Mouse (Mus musculus): ENCODE measurements around the gene Troap. TPM values are rescaled to one million over a fixed set of nuclear protein-coding genes. Genes with fewer than 3 reads are reported as not detected.

The Troap gene
- total and polyA plus RNA-seq, 3 experiments, result 25.8 to 70.2 TPM; not detected in 1

DNA sequence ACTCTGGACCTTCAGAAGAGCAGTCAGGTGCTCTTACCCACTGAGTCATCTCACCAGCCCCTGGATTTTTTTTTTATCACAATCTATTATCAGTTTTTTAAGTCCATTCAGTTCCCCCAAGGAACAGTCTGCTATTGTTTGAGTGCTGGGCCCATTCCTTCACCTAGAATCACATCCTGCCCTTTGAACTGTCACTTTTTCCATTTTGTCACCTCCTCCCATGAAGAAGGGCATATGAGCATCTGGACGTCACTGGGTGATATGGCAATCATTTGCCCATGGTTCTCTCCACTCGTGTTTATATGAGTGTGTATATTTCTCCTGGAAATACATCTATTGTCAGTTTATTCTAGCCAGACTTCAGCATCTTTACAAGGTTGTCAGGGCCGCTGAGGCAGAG lies 33.5 kb downstream of the Troap start:
- DNase-seq (ENCODE audit: low read depth, low spot score), result no peak
- Histone ChIP-seq H3K36me3 (ENCODE audit: control insufficient read depth in 1 of 2, insufficient read depth in 2 of 2, low read length in 2 of 2) (peaks cover 0 to under 1% of the 10 kb centered on the region in 2 experiments; a peak in 1 of 4 replicates), H3K79me2 (ENCODE audit: control insufficient read depth, insufficient read depth, low read length, poor library complexity) (no peaks in the 10 kb centered on the region), H3K9ac (ENCODE audit: control insufficient read depth, low read depth, low read length, poor library complexity, severe bottlenecking) (no peak overlapping the region), H3K9me3 (replicated peaks; ENCODE audit: insufficient read depth, low read length) (no peaks in the 10 kb centered on the region), H3K27ac (ENCODE audit: control insufficient read depth, low read depth, low read length) (no peak overlapping the region), H3K4me1 (ENCODE audit: control insufficient read depth in 1 of 2, insufficient read depth in 2 of 2, low read length in 2 of 2) (no peaks in the 10 kb centered on the region; a peak in 1 of 4 replicates), H3K4me3 (ENCODE audit: control insufficient read depth in 1 of 2, insufficient read depth in 1 of 2, low read depth in 2 of 2, low read length in 2 of 2) (no peak overlapping the region), H3K27me3 (ENCODE audit: control insufficient read depth in 1 of 2, insufficient read depth in 2 of 2, low read length in 2 of 2) (no peaks in the 10 kb centered on the region)
- TF ChIP-seq MXI1 (IDR thresholded peaks at IDR 0.05; ENCODE audit: low read depth, low read length) (no peak), USF1 (IDR thresholded peaks at IDR 0.05; ENCODE audit: low read depth, low read length) (no peak), HCFC1 (IDR thresholded peaks at IDR 0.05; ENCODE audit: low read depth, low read length) (no peak), RAD21 (IDR thresholded peaks at IDR 0.05; ENCODE audit: low read depth, low read length) (no peak)

DNA sequence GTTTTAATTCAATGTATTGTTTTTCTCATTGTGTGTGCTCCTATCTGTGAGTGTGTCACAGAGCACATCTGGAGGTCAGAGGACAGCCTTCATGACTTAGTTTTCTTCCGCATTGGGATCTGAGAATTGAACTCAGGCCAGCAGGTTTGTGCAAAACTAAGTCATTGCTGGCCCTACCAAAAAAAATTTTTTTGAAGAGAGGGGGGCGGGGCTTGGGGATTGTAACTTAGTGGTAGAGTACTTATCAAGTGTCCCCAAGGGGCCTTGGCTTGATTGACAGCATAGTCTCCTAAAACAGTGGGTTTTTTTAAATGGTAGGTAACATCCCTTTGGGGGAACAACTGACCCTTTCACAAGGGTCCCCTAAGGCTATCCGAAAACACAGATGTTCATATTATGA lies 36.8 kb downstream of the Troap start:
- TF ChIP-seq BHLHE40 (IDR thresholded peaks at IDR 0.05; ENCODE audit: borderline replicate concordance, low read depth, low read length) (no peak), ZNF384 (IDR thresholded peaks at IDR 0.05; ENCODE audit: low read depth, low read length) (peak; percentile 77), ELF1 (IDR thresholded peaks at IDR 0.05; ENCODE audit: low read depth, low read length) (no peak)
- peak; percentile 51 for DNase-seq (ENCODE audit: low read depth, low spot score)

DNA sequence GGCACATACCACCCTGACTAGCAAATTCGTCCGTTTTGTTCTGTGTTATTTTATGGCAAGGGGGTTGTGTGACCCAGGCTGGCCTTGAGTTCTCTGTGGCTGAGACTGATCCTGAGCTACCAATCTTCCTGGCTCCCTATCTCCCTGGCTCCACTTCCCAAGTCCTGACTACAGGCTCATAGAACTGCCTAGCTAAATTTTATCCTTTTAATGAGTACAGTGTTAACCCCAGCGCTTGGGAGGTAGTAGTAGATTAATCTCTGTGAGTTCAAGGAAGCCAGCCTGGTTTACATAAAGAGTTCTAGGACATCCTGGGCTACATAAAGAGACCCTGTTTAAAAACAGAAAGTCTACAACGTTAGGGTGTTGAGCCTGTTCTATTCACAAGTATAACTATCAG lies 37.4 kb downstream of the Troap start:
- Histone ChIP-seq H3K27ac (ENCODE audit: control insufficient read depth, low read depth, low read length) (no peak overlapping the region), H3K27me3 (ENCODE audit: control insufficient read depth in 1 of 2, insufficient read depth in 2 of 2, low read length in 2 of 2) (no peaks in the 10 kb centered on the region), H3K79me2 (ENCODE audit: control insufficient read depth, insufficient read depth, low read length, poor library complexity) (no peaks in the 10 kb centered on the region), H3K4me3 (ENCODE audit: control insufficient read depth in 1 of 2, insufficient read depth in 1 of 2, low read depth in 2 of 2, low read length in 2 of 2) (no peak overlapping the region), H3K9ac (ENCODE audit: control insufficient read depth, low read depth, low read length, poor library complexity, severe bottlenecking) (no peak overlapping the region), H3K4me1 (ENCODE audit: control insufficient read depth in 1 of 2, insufficient read depth in 2 of 2, low read length in 2 of 2) (peaks cover 0 to 7% of the 10 kb centered on the region in 2 experiments; a peak in 1 of 4 replicates), H3K9me3 (replicated peaks; ENCODE audit: insufficient read depth, low read length) (no peaks in the 10 kb centered on the region), H3K36me3 (ENCODE audit: control insufficient read depth in 1 of 2, insufficient read depth in 2 of 2, low read length in 2 of 2) (peaks cover 0 to 9% of the 10 kb centered on the region in 2 experiments; a peak in 2 of 4 replicates)
- DNase-seq (ENCODE audit: low read depth, low spot score), result no peak
- no peak for TF ChIP-seq CTCF (IDR thresholded peaks at IDR 0.05 in 2 of 3, conservative IDR thresholded peaks at IDR 0.05 in 1 of 3; ENCODE audit: control insufficient read depth in 1 of 3, insufficient read depth in 1 of 3, low read depth in 2 of 3, low read length in 3 of 3, poor library complexity in 1 of 3, severe bottlenecking in 1 of 3)

More for the DNA sequence above, 36.8 kb downstream of the Troap start:
- Histone ChIP-seq H3K9ac (ENCODE audit: control insufficient read depth, low read depth, low read length, poor library complexity, severe bottlenecking) (no peak overlapping the region), H3K9me3 (replicated peaks; ENCODE audit: insufficient read depth, low read length) (no peaks in the 10 kb centered on the region), H3K36me3 (ENCODE audit: control insufficient read depth in 1 of 2, insufficient read depth in 2 of 2, low read length in 2 of 2) (peaks cover 0 to 9% of the 10 kb centered on the region in 2 experiments; a peak in 2 of 4 replicates), H3K27me3 (ENCODE audit: control insufficient read depth in 1 of 2, insufficient read depth in 2 of 2, low read length in 2 of 2) (no peaks in the 10 kb centered on the region), H3K4me1 (ENCODE audit: control insufficient read depth in 1 of 2, insufficient read depth in 2 of 2, low read length in 2 of 2) (peaks cover 0 to 7% of the 10 kb centered on the region in 2 experiments; a peak in 1 of 4 replicates), H3K4me3 (ENCODE audit: control insufficient read depth in 1 of 2, insufficient read depth in 1 of 2, low read depth in 2 of 2, low read length in 2 of 2) (no peak overlapping the region), H3K27ac (ENCODE audit: control insufficient read depth, low read depth, low read length) (no peak overlapping the region), H3K79me2 (ENCODE audit: control insufficient read depth, insufficient read depth, low read length, poor library complexity) (no peaks in the 10 kb centered on the region)

All from MEL (cell line).